Mouse (Mus musculus) kidney, postnatal 0 days (tissue): ENCODE measurements around the gene Ostm1. TPM values are rescaled to one million over a fixed set of nuclear protein-coding genes. Genes with fewer than 3 reads are reported as not detected.

Experiments used
- ATAC-seq: fragments of 200-750 bp; cut with Nextera tagmentation; replicated peaks from 2 replicates; pipeline ENCODE4 v1.8.0; 2017; ENCODE audit warnings: low read depth, moderate number of reproducible peaks, moderate TSS enrichment, moderate library complexity; ENCODE audit not compliant: low FRiP score
- DNase-seq: peaks from one replicate; pipeline ENCODE4 v3.0.0-alpha.2; 2016; ENCODE audit warnings: low spot score
- H3K27ac ChIP-seq: fragments of 300-500 bp; sonication (generic); 2 replicates; pipeline ENCODE4 v1.5.1; 2014; ENCODE audit warnings: mild to moderate bottlenecking
- H3K27me3 ChIP-seq: fragments of 300-500 bp; sonication (generic); 2 replicates; pipeline ENCODE4 v1.6.1; 2014; ENCODE audit warnings: low read length, mixed read lengths; ENCODE audit not compliant: insufficient read depth
- H3K36me3 ChIP-seq: fragments of 300-500 bp; sonication (generic); 2 replicates; pipeline ENCODE4 v1.6.1; 2014; ENCODE audit warnings: low read length, mixed read lengths; ENCODE audit not compliant: insufficient read depth
- H3K4me1 ChIP-seq: fragments of 300-500 bp; sonication (generic); replicated peaks from 2 replicates; pipeline ENCODE4 v1.6.1; 2014; ENCODE audit warnings: antibody characterized with exemption, low read length, mixed read lengths; ENCODE audit not compliant: insufficient read depth
- H3K4me2 ChIP-seq: fragments of 300-500 bp; sonication (generic); 2 replicates; pipeline ENCODE4 v1.6.1; 2014; ENCODE audit warnings: mild to moderate bottlenecking, low read length, moderate library complexity, mixed read lengths
- H3K4me3 ChIP-seq: fragments of 300-500 bp; sonication (generic); replicated peaks from 2 replicates; pipeline ENCODE4 v1.5.1; 2014; ENCODE audit warnings: low read depth, low read length
- H3K9ac ChIP-seq: fragments of 300-500 bp; sonication (generic); 2 replicates; pipeline ENCODE4 v1.6.1; 2014; ENCODE audit warnings: low read depth, low read length
- H3K9me3 ChIP-seq: fragments of 300-500 bp; sonication (generic); replicated peaks from 2 replicates; pipeline ENCODE4 v1.6.1; 2016; ENCODE audit warnings: low read length, inconsistent platforms, mixed read lengths
- CTCF ChIP-seq: IDR thresholded peaks from 2 replicates; pipeline ENCODE4 v1.5.1; 2016; ENCODE audit warnings: antibody characterized with exemption, low read depth, mild to moderate bottlenecking, moderate library complexity
- WGBS: fragments of 180-500 bp; shearing (Covaris S2); extraction: QIAGEN DNeasy Blood & Tissue Kit; methylation state at CpG from one replicate; pipeline ENCODE4 v1.1.7; 2014; 5-methylcytosine and 5-hydroxymethylcytosine counted together
- polyA plus RNA-seq: library from polyadenylated mRNA; unstranded; fragments of >200 nt; fragmentation: Nextera tagmentation; extraction: Ambion mirVana; gene quantifications from 2 replicates; pipeline ENCODE4 v1.2.1, GENCODE M21; 2015

Ostm1 gene
- polyA plus RNA-seq, 1 experiment from 2014 or later = 26.6 TPM

DNA sequence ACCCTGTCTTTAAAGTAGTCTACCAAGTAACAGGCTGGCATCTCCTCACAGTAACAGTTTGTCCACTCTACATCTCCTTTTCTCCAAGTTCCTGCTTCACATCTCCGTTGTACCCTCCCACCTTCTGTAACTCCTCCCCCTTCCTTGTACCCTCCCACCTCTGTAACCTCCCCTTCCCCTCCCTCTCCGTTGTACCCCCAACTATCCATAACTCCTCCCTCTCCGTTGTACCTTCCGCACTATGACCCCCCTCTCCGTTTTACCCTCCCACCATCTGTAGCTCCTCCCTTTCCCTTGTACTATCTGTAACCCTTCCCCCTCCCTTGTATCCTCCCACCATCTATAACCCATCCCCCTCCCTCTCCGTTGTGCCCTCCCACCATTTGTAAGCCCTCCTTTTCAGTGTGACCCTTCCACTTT lies 97.0 kb downstream of the Ostm1 start:
- peak overlapping the region; percentile 92; the same call in 1 of the 2 replicates for H3K4me2 ChIP-seq
- H3K4me1 ChIP-seq = peaks cover 6% of the 10 kb centered on the region
- WGBS = 13% methylated on average over 6 of the region's 6 CpGs
- H3K36me3 ChIP-seq = no peaks in the 10 kb centered on the region
- H3K9me3 ChIP-seq = no peaks in the 10 kb centered on the region
- H3K27ac ChIP-seq = no peak overlapping the region
- no peaks in the 10 kb centered on the region for H3K27me3 ChIP-seq
- H3K4me3 ChIP-seq = no peak overlapping the region
- ATAC-seq (no peak), DNase-seq (peak; percentile 11)
- no peak overlapping the region for H3K9ac ChIP-seq
- no peak for TF ChIP-seq CTCF

DNA sequence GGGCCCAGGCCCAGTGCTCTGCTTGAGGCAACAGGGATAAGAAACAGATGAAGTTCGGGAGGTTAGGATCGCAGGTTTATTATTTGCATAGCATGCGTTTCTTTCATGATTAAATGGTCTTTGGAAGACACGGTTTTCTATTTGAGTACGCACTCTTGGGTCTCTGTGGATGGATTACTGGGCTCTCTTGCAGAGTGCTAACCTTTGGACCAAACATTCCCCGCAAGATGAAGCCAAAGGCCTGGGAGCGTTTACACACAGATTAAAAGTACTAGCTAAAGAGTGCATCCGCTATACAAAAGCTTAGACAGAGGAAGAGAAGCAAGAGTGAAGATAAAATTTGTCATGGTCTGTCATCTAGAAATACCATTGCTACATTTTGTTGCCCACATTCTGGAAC lies 98.8 kb downstream of the Ostm1 start:
- Histone ChIP-seq H3K9me3 (no peaks in the 10 kb centered on the region), H3K27ac (no peak overlapping the region), H3K9ac (no peak overlapping the region), H3K27me3 (no peaks in the 10 kb centered on the region), H3K4me1 (peaks cover 6% of the 10 kb centered on the region), H3K36me3 (no peaks in the 10 kb centered on the region), H3K4me3 (no peak overlapping the region), H3K4me2 (no peak overlapping the region)
- no peak for TF ChIP-seq CTCF
- ATAC-seq (no peak), DNase-seq (no peak)
- WGBS = 76% methylated on average over 8 of the region's 8 CpGs

DNA sequence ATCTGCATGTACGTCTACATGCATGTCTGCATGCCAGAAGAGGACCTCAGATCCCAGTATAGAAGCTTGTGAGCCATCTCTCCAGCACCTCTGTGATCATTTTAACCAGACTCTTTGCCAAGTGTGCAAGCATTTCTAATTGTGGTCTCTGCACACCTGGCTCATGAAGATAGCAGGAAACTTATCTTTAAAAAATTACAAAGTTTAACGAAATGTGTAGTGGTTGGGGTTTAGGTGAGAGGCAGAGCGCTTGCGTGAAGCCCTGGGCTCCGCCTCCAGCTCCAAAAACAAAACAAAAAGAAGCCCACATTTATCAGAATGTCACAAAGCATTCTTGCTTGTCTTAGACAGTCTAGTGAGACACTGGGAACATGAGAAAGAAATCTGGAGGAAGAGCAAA lies 104.3 kb downstream of the Ostm1 start:
- H3K4me1 ChIP-seq = no peaks in the 10 kb centered on the region
- WGBS = 85% methylated on average over 5 of the region's 5 CpGs

DNA sequence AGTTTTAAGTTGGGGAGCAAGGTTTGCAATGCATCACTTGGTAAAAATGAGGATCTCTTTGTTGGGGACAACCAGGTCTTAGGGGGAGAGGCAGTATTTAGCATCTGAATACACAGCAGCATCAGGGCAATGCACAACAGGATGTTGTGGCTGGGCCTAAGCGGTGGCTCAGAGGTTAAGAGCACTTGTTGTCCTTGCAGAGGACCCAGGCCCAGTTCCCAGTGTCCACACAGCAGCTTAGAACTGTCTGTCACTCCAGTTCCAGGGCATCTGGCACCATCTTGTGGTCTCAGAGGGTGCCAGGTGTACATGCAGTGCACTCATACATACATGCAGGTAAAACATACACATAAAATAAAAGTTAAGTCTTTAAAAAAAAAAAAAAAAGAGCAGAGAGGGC lies 106.1 kb downstream of the Ostm1 start:
- H3K9me3 ChIP-seq = no peaks in the 10 kb centered on the region
- H3K4me3 ChIP-seq = no peak overlapping the region
- no peaks in the 10 kb centered on the region for H3K4me1 ChIP-seq
- DNase-seq (no peak), ATAC-seq (no peak)
- no peaks in the 10 kb centered on the region for H3K36me3 ChIP-seq
- no peak for TF ChIP-seq CTCF
- WGBS = 75% methylated on average over 1 of the region's 1 CpGs
- no peak overlapping the region for H3K4me2 ChIP-seq
- H3K27ac ChIP-seq = no peak overlapping the region
- H3K9ac ChIP-seq = no peak overlapping the region
- H3K27me3 ChIP-seq = no peaks in the 10 kb centered on the region

More for the DNA sequence above, 104.3 kb downstream of the Ostm1 start:
- Histone ChIP-seq H3K27ac (no peak overlapping the region), H3K4me3 (no peak overlapping the region), H3K9ac (no peak overlapping the region), H3K27me3 (no peaks in the 10 kb centered on the region), H3K4me2 (no peak overlapping the region), H3K36me3 (no peaks in the 10 kb centered on the region), H3K9me3 (no peaks in the 10 kb centered on the region)
- TF ChIP-seq CTCF = no peak
- ATAC-seq (no peak), DNase-seq (no peak)

DNA sequence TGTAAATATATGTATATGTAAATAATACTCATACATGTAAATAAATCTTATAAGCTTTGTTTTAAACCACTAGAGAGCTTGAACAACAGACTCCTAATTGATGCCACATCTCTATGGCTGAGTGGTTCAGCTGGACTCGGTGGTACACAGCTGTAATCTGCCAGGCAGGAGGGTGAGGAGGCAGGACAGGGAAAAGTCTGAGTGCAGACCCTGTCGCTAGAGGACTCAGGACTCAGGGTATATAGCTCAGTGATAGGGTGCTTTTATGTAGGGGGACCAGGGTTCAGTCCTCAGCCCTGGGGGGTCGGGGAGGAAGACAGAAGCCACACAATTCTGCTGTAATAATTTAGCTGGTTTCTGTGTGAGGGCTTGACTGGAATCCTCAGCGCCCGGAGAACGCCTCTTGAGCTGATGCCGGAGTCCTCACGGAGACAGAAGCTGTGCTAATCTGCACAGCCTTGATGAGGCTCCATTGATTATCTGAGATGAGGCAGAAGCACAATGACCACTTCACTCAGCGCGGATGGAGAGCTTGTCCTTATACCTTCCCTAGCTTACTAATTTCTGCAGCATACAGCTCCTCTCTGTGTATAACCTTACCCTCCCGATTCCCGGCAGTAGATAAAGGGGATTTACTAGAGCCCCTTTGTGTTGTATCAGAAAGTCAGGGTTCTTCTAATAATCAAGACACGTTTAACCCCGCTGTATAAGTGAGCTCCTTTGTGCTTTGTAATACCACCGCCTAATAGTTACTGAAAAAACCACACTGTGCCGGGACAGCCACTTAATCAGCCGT lies 106.8 kb downstream of the Ostm1 start:
- Histone ChIP-seq H3K9ac (no peak overlapping the region), H3K4me1 (no peaks in the 10 kb centered on the region), H3K27ac (no peak overlapping the region), H3K4me2 (no peak overlapping the region), H3K9me3 (no peaks in the 10 kb centered on the region), H3K4me3 (no peak overlapping the region), H3K27me3 (no peaks in the 10 kb centered on the region), H3K36me3 (no peaks in the 10 kb centered on the region)
- no peak for DNase-seq
- WGBS = 83% methylated on average over 17 of the region's 17 CpGs
- no peak for ATAC-seq
- TF ChIP-seq CTCF = no peak

DNA sequence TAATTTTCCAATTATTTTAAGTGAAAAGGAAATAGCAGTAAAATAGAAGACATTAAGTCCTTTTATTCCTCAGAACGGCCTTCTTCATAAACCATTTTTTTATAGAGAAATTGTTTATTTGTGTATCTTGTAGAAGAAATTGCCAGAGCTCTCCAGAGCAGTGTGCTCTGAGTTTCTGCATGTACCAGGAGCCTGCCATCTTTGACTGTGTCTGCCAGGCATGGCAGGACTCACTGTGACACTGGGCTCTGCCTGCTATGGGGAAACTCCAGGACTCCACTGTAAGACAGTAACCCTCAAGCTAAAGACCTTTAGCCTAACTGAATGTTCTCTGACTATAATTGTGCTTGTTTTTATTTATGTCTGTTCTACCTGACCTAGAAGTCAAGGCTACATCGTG lies 107.4 kb downstream of the Ostm1 start:
- ATAC-seq (no peak), DNase-seq (no peak)
- Histone ChIP-seq H3K4me3 (no peak overlapping the region), H3K36me3 (no peaks in the 10 kb centered on the region), H3K27ac (no peak overlapping the region), H3K9ac (no peak overlapping the region), H3K9me3 (no peaks in the 10 kb centered on the region), H3K27me3 (no peaks in the 10 kb centered on the region), H3K4me1 (no peaks in the 10 kb centered on the region), H3K4me2 (no peak overlapping the region)
- 81% methylated on average over 2 of the region's 2 CpGs for WGBS
- TF ChIP-seq CTCF = no peak
